Mouse (Mus musculus) hindbrain, embryonic 13.5 days (tissue): ENCODE measurements around the gene Parva. TPM values are rescaled to one million over a fixed set of nuclear protein-coding genes. Genes with fewer than 3 reads are reported as not detected.
A peak's percentile ranks its signal among the peaks of the same experiment; 100 is the strongest.

Experiments
- ATAC-seq: fragments of 200-750 bp; cut with Nextera tagmentation; 2 replicates; pipeline ENCODE4 v1.8.0; 2017; ENCODE audit warnings: moderate TSS enrichment; ENCODE audit not compliant: low FRiP score
- H3K27ac ChIP-seq: fragments of 300-500 bp; sonication (generic); 2 replicates; pipeline ENCODE4 v1.5.1; 2015; ENCODE audit warnings: inconsistent platforms, mild to moderate bottlenecking, moderate library complexity
- H3K27me3 ChIP-seq: fragments of 300-500 bp; sonication (generic); 2 replicates; pipeline ENCODE4 v1.6.1; 2015; ENCODE audit warnings: mild to moderate bottlenecking, inconsistent platforms
- H3K36me3 ChIP-seq: fragments of 300-500 bp; sonication (generic); 2 replicates; pipeline ENCODE4 v1.6.1; 2015; ENCODE audit warnings: mild to moderate bottlenecking, inconsistent platforms
- H3K4me1 ChIP-seq: fragments of 300-500 bp; sonication (generic); replicated peaks from 2 replicates; pipeline ENCODE4 v1.6.1; 2015; ENCODE audit warnings: inconsistent platforms
- H3K4me2 ChIP-seq: fragments of 300-500 bp; sonication (generic); 2 replicates; pipeline ENCODE4 v1.6.1; 2015; ENCODE audit warnings: inconsistent platforms, mild to moderate bottlenecking, moderate library complexity
- H3K4me3 ChIP-seq: fragments of 300-500 bp; sonication (generic); 2 replicates; pipeline ENCODE4 v1.5.1; 2015; ENCODE audit warnings: mild to moderate bottlenecking, inconsistent platforms
- H3K9ac ChIP-seq: fragments of 300-500 bp; sonication (generic); 2 replicates; pipeline ENCODE4 v1.6.1; 2015; ENCODE audit warnings: mild to moderate bottlenecking, inconsistent platforms
- H3K9me3 ChIP-seq: fragments of 300-500 bp; sonication (generic); 2 replicates; pipeline ENCODE4 v1.6.1; 2016; ENCODE audit warnings: inconsistent platforms
- WGBS: fragments of 180-500 bp; shearing (Covaris S2); methylation state at CpG from one replicate; pipeline ENCODE4 v1.1.7; 2015; 5-methylcytosine and 5-hydroxymethylcytosine counted together
- polyA plus RNA-seq: library from polyadenylated mRNA; unstranded; fragments of >200 nt; fragmentation: Nextera tagmentation; extraction: Ambion mirVana; gene quantifications from 2 replicates; pipeline ENCODE4 v1.2.1, GENCODE M21; 2015

The Parva gene
- polyA plus RNA-seq, 1 experiment from 2014 or later, result 30.8 TPM

DNA sequence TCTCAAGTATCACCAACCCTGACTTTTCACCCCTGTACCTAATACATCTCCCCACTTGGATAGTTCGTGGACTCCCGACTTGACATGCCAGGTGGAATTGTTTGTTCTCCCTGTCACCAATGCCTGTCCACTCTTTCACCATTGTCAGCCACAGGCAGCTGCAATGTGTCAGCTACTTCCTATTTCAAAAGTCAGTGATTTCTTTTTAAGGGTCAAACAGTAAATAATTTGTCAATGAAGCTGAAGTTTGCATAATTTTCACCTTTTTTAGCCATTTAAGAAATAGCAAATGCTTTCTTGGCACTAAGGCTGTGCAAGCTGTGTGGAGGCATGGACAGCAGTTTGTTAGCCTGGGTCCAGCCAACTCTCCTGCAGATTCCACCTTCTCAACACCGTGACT is 12.5 kb downstream of the Parva start:
- H3K9me3 ChIP-seq, result peaks cover 6% of the 10 kb centered on the region; the same call in 1 of the 2 replicates
- no peaks in the 10 kb centered on the region for H3K27me3 ChIP-seq
- H3K4me3 ChIP-seq, result no peak overlapping the region
- H3K27ac ChIP-seq, result no peak overlapping the region
- peaks cover 23% of the 10 kb centered on the region for H3K4me1 ChIP-seq
- no peak overlapping the region for H3K4me2 ChIP-seq
- H3K9ac ChIP-seq, result no peak overlapping the region
- WGBS, result 79% methylated on average over 3 of the region's 3 CpGs
- ATAC-seq, result no peak
- H3K36me3 ChIP-seq, result peaks cover 4% of the 10 kb centered on the region; the same call in 1 of the 2 replicates

DNA sequence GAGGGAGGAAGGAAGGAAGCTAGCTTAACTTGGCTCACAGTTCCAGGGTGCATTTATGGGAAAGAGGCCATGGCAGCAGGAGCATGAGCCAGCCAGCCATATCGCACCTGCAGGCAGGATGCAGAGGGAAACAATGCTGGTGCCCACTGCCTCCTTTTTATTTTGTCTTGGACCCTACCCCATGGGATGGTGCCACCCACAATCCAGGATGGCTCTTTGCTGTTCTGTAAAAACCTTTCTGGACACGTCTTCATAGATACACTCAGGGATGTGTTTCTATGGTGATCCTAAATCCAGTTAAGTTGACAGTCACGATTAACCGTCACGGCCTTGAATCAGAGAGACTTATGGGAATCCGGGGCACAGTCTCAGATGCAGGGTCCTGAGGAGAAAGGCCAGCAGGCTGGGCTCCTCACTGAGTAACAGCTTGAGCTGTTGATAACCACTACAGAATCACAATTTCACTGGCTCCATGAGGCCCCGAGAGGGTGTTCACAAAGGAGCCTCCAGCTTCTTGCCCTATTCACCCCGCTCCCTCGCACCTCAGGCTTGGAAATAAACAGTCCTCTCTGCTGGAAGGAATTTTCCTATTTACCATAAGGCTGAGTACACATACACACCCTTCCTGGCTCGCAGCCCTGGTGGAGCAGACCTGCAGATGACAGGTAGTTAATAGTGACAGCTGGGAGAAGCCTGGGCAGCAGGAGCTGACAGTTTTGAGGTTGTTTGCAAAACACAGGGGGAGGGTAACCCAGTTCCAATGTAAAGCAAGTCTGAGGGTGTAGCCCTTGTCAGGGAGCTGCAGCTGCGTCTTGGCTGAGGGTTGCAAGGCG is 17.1 kb downstream of the Parva start:
- H3K27ac ChIP-seq, result peak overlapping the region; percentile 77
- no peaks in the 10 kb centered on the region for H3K27me3 ChIP-seq
- H3K9me3 ChIP-seq, result no peaks in the 10 kb centered on the region
- peak overlapping the region; percentile 29 for H3K4me2 ChIP-seq
- H3K4me3 ChIP-seq, result no peak overlapping the region
- 15% methylated on average over 12 of the region's 12 CpGs for WGBS
- H3K9ac ChIP-seq, result peak overlapping the region; percentile 26; the same call in 1 of the 2 replicates
- H3K4me1 ChIP-seq, result peaks cover 30% of the 10 kb centered on the region
- no peaks in the 10 kb centered on the region for H3K36me3 ChIP-seq
- peak; percentile 76 for ATAC-seq

DNA sequence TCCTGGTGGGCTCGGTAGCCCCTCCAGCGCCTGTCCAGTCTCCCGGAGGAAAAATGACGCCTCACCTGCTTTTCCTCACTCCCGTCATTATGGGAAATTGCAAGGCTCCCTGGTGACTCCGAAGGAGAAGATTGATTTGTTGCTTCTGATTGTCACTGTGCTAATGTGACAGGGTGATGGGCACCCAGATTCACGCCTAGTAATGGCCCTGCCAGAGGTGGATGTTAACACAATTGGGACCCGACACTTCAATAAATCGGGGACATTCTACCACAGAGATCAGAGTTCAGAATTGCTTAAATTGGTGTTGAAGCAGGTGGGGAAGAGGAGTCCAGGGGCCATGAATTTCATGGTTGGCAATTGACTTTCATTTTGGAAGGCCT is 17.7 kb downstream of the Parva start:
- Histone ChIP-seq H3K27ac (peak overlapping the region; percentile 77), H3K4me3 (no peak overlapping the region), H3K4me1 (peaks cover 30% of the 10 kb centered on the region), H3K27me3 (no peaks in the 10 kb centered on the region), H3K36me3 (no peaks in the 10 kb centered on the region), H3K9ac (peak overlapping the region; percentile 26; the same call in 1 of the 2 replicates), H3K9me3 (no peaks in the 10 kb centered on the region), H3K4me2 (peak overlapping the region; percentile 29)
- ATAC-seq, result peak; percentile 61; the same call in 1 of the 2 replicates
- WGBS, result 19% methylated on average over 9 of the region's 9 CpGs

DNA sequence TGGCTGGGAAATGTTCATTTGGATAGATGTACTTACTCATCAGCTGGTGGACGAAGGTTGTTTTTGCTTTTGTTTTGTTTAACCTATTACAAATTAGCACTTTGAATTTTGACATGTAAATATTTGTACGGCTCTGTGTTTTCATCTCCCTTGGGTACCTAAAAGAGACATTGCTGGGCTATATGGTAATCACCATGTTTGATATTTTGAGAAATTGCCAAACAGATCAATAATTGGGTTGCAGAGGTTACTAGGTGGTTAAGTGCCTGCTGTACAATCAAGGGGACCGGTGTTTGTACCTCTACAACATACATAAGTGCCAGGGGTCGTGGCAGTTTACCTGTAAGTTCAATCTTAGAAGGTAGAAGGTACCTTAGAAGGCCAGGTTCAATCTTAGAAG is 19.2 kb downstream of the Parva start:
- no peaks in the 10 kb centered on the region for H3K36me3 ChIP-seq
- 85% methylated on average over 4 of the region's 4 CpGs for WGBS
- H3K4me1 ChIP-seq, result peaks cover 30% of the 10 kb centered on the region
- H3K9ac ChIP-seq, result no peak overlapping the region
- H3K27ac ChIP-seq, result no peak overlapping the region
- no peak overlapping the region for H3K4me2 ChIP-seq
- no peaks in the 10 kb centered on the region for H3K27me3 ChIP-seq
- ATAC-seq, result no peak
- H3K4me3 ChIP-seq, result no peak overlapping the region
- no peaks in the 10 kb centered on the region for H3K9me3 ChIP-seq

DNA sequence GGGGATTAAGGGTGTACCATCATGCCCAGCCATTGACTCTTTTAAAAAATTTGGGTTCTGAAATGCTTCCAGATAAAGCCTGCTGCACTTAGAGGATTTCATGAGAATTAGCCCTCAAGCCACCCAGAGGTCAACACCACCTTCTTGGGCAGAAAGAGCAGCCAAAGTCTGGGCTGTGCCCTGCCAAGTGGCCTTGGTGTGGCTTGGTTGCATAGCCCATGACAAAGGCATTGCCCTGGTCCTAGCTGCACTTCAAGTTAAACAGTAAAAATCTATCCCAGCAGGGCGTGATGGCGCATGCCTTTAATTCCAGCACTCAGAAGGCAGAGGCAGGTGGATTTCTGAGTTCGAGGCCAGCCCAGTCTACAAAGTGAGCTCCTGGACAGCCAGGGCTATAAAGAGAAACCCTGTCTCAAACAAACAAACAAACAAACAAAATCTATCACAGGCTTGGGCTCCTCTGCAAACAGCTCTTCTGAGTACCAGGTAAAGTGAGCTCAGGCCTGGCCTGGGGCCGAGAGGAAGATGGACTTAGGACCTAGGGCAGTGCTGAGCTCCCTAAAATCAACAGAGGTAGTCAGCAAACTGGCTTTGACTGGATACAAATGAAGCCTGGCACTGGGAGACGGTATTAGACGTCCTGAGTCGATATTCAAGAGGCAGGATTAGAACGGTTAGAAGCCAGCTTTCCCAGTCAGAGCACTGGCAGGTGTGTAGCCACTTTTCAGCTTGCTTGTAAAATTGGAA is 22.8 kb downstream of the Parva start:
- H3K4me2 ChIP-seq, result no peak overlapping the region
- no peak overlapping the region for H3K27ac ChIP-seq
- no peaks in the 10 kb centered on the region for H3K27me3 ChIP-seq
- no peaks in the 10 kb centered on the region for H3K36me3 ChIP-seq
- no peak overlapping the region for H3K4me3 ChIP-seq
- no peaks in the 10 kb centered on the region for H3K9me3 ChIP-seq
- H3K9ac ChIP-seq, result no peak overlapping the region
- ATAC-seq, result no peak
- 87% methylated on average over 8 of the region's 8 CpGs for WGBS
- H3K4me1 ChIP-seq, result peaks cover 19% of the 10 kb centered on the region

DNA sequence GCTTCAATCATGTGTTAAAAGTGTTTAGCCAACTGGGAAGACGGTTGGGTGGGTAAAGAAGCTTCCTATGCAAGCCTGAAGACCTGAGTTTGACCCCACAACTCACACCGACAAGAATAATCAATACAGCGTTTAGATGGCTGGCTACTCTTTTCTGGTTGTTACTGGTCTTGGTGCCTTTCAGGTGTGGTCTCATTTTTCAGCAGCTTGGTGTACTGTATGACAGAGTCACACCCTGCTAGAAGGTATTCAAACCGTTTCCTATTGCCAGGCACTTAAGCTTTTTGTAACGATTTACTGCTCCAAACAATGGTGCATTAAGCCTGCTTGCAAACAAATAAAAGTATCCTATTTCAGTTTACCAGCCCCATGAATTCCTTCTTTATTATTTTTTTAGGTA is 25.2 kb downstream of the Parva start:
- H3K9me3 ChIP-seq, result no peaks in the 10 kb centered on the region
- H3K4me3 ChIP-seq, result no peak overlapping the region
- no peak overlapping the region for H3K9ac ChIP-seq
- no peak for ATAC-seq
- H3K4me1 ChIP-seq, result peaks cover 15% of the 10 kb centered on the region
- no peak overlapping the region for H3K27ac ChIP-seq
- no peaks in the 10 kb centered on the region for H3K27me3 ChIP-seq
- WGBS, result 58% methylated on average over 5 of the region's 5 CpGs
- H3K4me2 ChIP-seq, result no peak overlapping the region
- no peaks in the 10 kb centered on the region for H3K36me3 ChIP-seq

DNA sequence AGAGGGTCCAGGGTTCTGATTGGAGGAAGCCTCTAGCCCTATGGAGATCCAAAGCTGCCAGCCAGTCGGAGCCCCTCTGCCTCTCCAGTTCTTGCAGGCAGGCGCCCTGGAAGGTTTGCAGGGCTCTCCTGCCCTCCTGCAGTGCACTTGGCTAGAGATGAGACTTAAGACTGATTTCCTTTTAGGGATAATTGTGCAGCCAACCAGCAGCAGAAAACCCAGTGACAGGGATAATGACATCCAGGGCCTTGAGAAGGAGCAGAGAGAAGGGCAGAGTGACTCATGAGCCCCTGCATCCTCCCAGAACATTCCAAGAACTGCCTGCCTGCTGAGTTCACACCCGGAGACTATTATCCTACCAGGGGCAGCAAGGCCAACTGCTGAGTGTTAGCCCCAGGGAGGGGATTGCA is 26.5 kb downstream of the Parva start:
- ATAC-seq, result no peak
- 12% methylated on average over 3 of the region's 3 CpGs for WGBS

DNA sequence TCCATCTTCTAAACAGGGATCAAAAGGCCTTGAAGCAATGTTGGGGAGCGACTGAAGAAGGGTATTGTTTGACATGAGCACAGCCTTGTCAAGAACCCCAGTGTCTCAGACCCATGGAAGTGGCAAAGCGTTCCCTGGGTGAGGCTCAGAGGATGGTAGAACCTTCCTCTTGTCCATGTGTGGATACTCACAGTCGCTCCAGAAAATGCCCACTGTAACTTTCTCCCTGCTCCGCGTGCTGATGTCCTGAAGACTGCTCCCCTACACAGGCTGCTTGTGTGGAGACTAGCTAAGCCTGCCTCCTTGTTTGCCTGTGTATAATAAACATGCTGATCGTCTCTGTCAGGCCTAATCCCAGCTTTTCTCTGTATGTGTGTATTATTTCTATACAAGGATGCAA is 27.1 kb downstream of the Parva start:
- Histone ChIP-seq H3K4me2 (no peak overlapping the region), H3K9me3 (no peaks in the 10 kb centered on the region), H3K9ac (no peak overlapping the region), H3K4me3 (no peak overlapping the region), H3K4me1 (peaks cover 15% of the 10 kb centered on the region), H3K27ac (0 out of 2 replicates have a peak overlapping the region, but pooled peaks have one; percentile 5), H3K27me3 (no peaks in the 10 kb centered on the region), H3K36me3 (no peaks in the 10 kb centered on the region)
- WGBS, result 67% methylated on average over 6 of the region's 6 CpGs
- no peak for ATAC-seq

More for the DNA sequence above, 26.5 kb downstream of the Parva start:
- Histone ChIP-seq H3K9me3 (no peaks in the 10 kb centered on the region), H3K27me3 (no peaks in the 10 kb centered on the region), H3K4me1 (peaks cover 15% of the 10 kb centered on the region), H3K4me3 (no peak overlapping the region), H3K36me3 (no peaks in the 10 kb centered on the region), H3K9ac (no peak overlapping the region), H3K27ac (peak overlapping the region; percentile 5; the same call in 1 of the 2 replicates), H3K4me2 (no peak overlapping the region)

DNA sequence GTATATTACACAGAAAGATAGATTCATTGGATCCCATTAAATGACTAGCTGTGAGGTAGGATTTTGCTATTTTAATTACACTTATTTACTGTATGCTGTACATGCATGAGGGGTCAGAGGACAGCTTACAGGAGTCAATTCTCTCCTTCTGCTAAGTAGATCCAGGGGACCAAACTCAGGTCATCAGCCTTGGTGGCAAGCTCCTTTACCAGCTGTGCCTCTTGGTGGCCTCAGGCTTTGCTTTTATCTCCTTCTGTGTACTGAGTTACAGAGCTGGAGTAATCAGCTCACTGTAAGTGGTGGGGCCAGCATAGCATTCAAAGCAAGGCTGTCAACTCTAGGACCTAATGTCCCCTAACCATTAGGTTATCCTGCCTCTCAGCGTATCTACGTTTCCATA is 27.6 kb downstream of the Parva start:
- no peak overlapping the region for H3K27ac ChIP-seq
- no peaks in the 10 kb centered on the region for H3K9me3 ChIP-seq
- H3K9ac ChIP-seq, result no peak overlapping the region
- no peaks in the 10 kb centered on the region for H3K27me3 ChIP-seq
- no peaks in the 10 kb centered on the region for H3K36me3 ChIP-seq
- H3K4me1 ChIP-seq, result peaks cover 15% of the 10 kb centered on the region
- no peak overlapping the region for H3K4me3 ChIP-seq
- no peak for ATAC-seq
- no peak overlapping the region for H3K4me2 ChIP-seq
- WGBS, result 91% methylated on average over 2 of the region's 2 CpGs

DNA sequence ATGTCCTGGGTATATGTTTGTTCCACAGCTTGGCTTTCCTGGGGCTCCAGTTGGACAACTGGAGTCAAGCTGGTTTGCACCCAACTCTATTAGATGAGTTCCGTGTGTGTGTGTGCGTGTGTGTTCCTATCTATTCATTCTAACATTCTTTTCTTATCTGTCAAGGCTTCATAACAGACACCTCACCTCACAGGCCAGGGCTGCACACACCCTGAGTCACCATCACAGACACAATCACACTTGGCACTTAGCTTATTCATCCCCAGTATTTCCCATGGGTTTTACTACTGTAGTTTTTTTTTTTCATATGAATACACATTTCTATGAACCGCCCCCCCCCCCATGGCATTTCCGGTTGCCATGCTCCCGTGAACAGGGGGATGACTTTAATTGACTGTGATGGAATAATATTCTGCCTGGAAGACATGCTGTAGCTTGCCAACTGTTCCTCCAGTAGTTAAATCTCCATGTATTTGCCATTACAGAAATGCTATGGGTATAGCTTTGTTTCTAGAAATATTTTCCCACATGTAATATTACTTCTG is 28.3 kb downstream of the Parva start:
- no peak overlapping the region for H3K27ac ChIP-seq
- no peak overlapping the region for H3K4me3 ChIP-seq
- no peaks in the 10 kb centered on the region for H3K27me3 ChIP-seq
- no peak overlapping the region for H3K4me2 ChIP-seq
- no peaks in the 10 kb centered on the region for H3K9me3 ChIP-seq
- 82% methylated on average over 5 of the region's 5 CpGs for WGBS
- H3K9ac ChIP-seq, result no peak overlapping the region
- no peaks in the 10 kb centered on the region for H3K36me3 ChIP-seq
- ATAC-seq, result no peak
- peaks cover 15% of the 10 kb centered on the region for H3K4me1 ChIP-seq

DNA sequence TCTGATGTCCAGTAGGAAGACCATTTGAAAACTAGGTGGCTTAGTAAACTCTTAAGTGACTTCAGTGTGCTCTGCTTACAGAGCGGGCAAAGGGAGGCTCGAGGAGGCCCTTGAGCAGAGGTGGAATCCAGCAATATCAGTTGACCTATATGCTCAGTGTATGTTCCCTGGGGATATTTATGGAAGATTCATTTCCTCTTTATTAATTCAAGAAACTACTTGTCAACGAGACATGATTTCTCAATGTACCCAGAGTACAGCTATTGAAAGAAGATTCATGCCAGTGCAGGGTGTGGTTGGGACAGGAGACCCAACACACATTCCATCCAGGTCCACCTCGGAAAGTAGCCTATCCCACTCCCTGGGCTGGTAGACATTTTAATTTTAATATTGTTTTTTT is 30.1 kb downstream of the Parva start:
- Histone ChIP-seq H3K4me2 (no peak overlapping the region), H3K9me3 (no peaks in the 10 kb centered on the region), H3K36me3 (no peaks in the 10 kb centered on the region), H3K27ac (no peak overlapping the region), H3K9ac (no peak overlapping the region), H3K4me1 (peaks cover 15% of the 10 kb centered on the region), H3K27me3 (0 out of 2 replicates have a peak, but pooled peaks cover 1% of the 10 kb centered on the region), H3K4me3 (no peak overlapping the region)
- no peak for ATAC-seq
- WGBS, result 94% methylated on average over 4 of the region's 4 CpGs

DNA sequence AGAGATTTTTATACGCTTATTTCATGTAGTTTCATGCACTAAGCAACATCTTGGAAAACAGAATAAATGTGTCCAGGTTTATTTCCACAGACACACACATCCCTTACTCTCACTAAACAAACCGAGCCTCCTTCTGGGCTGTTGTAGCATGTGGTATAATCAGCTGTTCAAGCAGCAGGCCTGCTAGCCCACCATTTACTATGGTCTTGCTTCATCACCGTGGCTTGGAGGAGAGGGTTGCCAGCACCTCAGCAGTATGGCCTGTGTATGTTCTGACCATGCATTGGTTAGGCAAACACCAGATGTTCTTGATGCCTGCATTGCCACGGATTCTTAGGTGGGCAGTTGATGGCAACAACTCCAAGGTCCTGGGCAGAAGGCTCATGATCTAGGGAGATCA is 30.6 kb downstream of the Parva start:
- no peak for ATAC-seq
- Histone ChIP-seq H3K9ac (no peak overlapping the region), H3K36me3 (no peaks in the 10 kb centered on the region), H3K4me2 (no peak overlapping the region), H3K4me3 (no peak overlapping the region), H3K9me3 (no peaks in the 10 kb centered on the region), H3K4me1 (peaks cover 15% of the 10 kb centered on the region), H3K27me3 (0 out of 2 replicates have a peak, but pooled peaks cover 2% of the 10 kb centered on the region), H3K27ac (no peak overlapping the region)
- 90% methylated on average over 4 of the region's 4 CpGs for WGBS
